Mouse (Mus musculus): ENCODE data around the gene Pfkp. TPM values are rescaled to one million over a fixed set of nuclear protein-coding genes. Genes with fewer than 3 reads are reported as not detected.
A peak's percentile ranks its signal among the peaks of the same experiment; 100 is the strongest.

Pfkp gene
- 1 to 10 TPM; 4.6 to 7.9 TPM for total RNA-seq (2021)
- long read RNA-seq, experiment 1, full-length matches to known transcripts, result 6 of 8 reads
- long read RNA-seq, experiment 1, partial matches to known transcripts, result 0 of 8 reads
- long read RNA-seq, experiment 1, other reads (novel, unspliced or antisense), result 2 of 8 reads
- long read RNA-seq, experiment 2, full-length matches to known transcripts, result 2 of 2 reads
- long read RNA-seq, experiment 2, partial matches to known transcripts, result 0 of 2 reads
- long read RNA-seq, experiment 2, other reads (novel, unspliced or antisense), result 0 of 2 reads

DNA sequence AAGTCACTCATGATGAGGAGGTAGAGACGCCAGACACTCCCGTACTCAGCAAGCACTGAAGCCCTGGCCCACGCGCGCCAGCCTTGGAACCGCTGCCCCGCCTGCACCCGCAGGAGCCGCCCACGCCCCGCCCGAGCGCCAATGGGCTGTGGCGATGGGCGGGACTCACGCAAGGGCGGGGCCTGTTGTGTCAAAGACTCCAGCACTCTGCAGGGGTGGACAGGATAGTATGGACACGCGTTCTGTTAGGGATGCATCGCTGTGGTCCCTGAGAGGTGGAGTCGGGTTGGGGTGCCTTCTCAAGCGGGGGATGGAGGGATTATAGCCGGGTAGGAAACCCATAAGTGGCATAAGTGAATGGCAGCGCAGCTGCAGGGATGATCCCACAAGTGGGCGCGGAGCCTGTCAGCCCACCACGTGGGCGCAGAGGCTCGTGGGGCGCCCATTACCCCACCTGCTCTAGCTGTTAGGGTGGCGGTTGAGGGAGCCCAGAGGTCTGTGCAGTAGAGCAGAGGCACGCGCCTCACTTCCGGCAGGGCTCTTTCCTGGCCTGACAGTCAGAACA lies at the start of gene Pfkp:
Gene Pfkp (minus strand): TSS at position 109 of the 565 bp plus-strand sequence.
- DNase-seq (ENCODE audit: low spot score), result peak; percentile 87

DNA sequence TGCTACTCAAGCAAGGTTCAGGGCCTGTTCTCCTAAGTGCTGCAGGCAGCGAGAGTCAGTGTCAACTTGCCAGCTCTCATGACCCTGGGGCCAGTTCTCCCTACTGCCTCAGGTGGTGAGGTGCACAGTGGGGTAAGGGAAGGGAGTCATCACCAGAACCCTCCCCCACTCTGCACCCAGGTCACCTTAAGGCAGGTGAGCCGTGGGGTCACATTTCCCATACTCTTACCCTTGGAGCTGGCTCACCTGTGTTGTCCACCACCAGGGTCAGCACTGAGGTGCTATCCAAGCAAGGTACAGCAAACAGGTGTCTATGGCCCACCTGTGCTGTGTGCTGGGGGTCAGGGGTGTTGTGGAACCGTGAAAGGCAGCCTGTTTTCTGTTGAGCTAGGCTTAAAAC lies 42.0 kb upstream of the Pfkp start:
- no peak for DNase-seq (ENCODE audit: low spot score)

DNA sequence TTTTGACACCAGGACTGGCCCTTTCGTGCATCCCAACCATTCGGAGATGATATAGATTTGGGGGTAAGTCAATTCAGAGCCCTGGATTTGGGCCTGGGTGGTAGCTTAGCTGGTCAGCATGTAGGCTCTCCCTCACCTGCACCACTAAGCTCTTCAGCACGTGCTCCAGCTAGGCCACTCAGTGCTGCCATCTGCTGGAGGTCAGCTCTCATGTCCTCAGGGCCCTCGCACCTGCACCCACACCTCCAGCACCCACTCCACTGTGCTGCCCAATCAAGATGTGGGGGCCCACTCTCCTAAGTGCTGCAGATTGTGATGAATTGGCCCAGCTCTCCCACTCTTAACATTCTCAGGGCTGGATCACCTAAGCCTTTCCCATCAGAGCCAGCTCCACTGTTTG lies 41.4 kb upstream of the Pfkp start:
- DNase-seq (ENCODE audit: low spot score), result peak; percentile 16

DNA sequence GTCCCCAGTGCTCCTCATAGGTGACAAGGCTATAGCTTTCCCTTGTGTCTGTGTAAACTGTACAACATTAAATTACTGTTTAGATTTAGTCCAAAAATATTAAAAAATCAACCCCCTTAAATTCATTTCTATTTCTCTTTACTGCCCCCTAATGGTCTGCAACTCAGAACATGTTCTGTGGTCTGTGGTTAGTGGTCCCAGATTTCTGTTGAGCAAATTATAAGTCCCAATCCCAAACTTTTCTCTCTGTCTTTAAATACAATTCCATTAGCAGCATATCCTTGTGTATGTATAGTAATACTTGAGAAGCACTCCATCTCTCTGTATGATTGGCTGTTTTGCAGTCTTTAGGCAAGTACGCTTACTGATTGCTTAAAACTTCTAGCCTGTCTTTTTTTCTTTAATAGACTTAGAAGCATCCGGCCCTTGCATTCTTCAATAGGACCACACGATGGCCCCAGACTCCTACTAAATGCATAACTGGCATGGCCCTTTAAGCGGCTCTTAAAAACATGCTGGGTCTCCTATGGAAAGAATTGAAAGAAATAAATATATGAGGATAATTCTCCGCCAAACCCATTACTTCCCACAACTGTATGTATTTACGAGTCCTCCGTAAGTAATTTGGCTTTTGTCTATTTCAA lies 40.3 kb upstream of the Pfkp start:
- peak; percentile 8 for DNase-seq (ENCODE audit: low spot score)

DNA sequence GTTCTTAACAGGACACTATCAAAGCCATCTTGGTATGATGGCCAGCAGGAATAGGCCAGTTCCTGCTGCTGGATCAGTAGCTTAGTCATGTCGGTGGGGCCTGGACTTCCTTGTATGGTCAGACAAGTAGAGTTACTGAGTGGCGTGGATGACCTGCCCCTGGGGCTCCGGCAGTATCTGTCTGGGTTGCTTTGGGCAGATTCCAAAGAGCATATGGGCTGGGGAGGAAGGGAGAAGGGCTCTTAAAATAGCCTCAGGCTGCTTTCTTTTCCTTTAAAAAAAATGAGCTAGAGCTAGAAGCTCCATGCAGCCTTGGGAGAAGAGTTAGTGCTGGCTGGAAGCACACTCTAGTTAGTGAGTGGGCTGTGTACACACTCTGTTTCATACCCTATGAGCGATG lies 18.3 kb upstream of the Pfkp start:
- DNase-seq (ENCODE audit: low spot score), result no peak

DNA sequence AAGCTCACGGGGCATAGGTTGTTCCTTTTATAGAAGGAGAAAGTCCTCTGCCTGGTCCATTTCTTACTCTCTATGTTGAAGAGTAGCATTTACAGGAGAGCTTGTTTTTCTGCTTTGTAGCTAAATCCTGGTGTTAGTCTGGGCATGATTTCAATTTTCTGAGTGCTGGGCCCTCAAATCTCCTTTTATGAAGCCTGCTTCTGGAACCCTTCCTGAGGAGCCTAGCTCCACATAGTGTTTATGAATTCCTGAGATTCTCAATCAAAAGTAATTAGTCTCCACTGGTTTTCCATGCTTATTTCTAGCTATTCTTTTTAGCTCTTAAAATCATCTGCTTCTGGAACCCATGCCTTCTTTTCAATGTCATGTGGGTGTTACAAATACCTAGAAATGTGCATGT lies 16.9 kb upstream of the Pfkp start:
- no peak for DNase-seq (ENCODE audit: low spot score)

DNA sequence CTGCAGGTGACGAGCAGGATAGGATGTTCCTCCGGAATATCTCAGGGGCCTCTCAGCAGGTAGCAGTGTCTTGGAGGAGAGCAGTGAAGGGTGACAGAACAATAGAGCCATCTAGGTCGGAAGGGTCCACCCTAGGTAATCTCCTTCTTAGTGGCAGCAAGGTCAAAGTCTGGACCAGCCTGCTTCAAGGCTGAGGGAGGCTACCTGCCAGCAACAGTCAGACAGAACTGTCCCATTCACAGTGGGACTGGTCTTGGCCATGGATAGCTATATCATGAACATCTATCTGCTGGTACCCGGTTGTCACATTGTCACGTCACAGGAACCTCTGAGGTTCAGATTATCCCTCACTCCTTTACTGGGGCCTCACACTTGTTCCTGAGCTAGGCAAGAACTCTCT lies 15.6 kb upstream of the Pfkp start:
- no peak for DNase-seq (ENCODE audit: low spot score)

DNA sequence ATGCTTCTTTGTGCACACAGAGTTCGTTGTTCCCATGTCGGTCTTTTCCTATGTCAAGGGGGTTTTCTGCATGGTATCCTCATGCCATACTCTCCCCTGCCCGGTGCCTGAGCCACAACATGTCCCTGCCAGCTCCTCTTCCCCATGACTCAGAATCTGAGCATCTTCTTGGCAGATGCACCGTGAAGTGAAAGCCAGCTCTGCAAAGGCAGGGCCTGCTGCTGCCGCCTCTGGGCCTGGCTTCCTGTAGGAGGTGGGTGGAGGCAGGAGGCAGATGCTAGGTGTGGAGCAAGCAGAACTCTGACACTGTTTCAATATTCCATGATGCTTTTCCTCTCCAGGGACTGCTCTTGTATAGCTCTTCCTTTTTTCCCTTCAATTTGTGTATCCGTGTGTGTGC lies 10.7 kb upstream of the Pfkp start:
- no peak for DNase-seq (ENCODE audit: low spot score)

DNA sequence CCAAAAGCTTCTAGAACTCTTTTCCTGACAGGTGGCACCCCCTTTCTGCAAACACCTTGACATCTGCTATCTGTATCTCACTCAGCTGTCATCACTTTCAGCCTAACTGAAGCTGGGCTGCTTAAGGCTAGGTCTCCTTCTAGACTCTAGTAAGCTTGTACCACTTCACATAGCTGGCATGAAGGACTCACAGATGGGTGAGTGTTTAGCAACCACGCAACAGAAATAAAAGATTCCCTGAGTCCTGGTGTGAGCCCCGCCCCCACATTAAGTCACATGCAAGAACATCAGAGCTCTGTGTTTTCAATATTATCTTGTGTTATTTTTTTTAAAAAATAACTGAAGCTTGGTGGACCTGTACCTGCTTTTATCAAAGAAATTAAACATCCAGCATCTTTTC lies 8.7 kb upstream of the Pfkp start:
- DNase-seq (ENCODE audit: low spot score), result no peak

DNA sequence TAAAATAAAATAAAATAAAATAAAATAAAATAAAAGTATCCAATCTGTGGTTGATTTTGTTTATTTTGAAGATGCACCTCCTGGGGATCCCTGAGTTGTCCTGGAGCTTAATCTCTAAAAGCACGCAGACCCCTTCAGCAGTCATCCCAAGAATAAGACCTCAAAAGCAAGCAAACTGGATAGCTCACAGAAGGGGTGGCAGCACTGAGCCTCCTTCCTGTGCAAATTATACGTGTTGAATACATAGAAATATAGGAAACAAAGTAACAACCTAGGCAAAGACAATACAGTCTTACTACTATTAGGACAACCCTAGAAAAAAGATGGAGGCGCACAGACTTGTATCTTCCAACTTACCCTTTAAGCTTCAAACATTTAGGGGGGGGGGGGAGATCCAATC lies 965 bp upstream of the Pfkp start:
- DNase-seq (ENCODE audit: low spot score), result no peak

DNA sequence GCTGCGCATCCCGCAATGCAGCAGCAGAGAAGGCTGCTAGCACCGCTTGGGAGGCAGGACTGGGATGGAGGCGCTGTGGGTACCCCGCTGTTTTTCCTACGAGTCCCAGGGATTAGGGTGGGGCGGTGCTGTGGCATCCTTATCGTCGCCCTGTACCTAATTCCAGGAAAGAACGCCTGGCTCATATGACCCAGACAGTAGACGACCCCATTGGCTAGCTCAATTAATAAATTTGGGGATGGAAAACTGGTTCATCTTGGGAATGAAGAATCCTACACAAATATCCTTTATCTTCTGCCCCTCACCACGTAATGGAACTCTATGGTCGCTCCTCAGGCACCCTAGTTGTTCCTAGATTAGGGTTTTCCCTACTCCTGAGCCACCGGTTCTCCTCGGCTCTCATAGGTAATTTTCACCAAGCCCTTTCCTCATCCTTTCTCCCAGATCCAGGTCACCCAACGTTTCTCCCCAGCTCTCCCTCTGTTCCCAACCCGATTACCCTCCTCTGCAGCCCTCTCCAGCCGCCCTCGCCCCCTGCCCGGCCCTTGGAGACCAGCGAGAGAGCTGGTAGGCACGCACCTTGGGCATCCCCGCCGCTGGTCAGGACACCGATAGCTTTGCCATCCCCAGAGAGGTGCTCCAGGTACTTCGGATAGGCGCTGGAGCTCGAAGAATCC lies 447 bp downstream of the Pfkp start:
- no peak for DNase-seq (ENCODE audit: low spot score)

DNA sequence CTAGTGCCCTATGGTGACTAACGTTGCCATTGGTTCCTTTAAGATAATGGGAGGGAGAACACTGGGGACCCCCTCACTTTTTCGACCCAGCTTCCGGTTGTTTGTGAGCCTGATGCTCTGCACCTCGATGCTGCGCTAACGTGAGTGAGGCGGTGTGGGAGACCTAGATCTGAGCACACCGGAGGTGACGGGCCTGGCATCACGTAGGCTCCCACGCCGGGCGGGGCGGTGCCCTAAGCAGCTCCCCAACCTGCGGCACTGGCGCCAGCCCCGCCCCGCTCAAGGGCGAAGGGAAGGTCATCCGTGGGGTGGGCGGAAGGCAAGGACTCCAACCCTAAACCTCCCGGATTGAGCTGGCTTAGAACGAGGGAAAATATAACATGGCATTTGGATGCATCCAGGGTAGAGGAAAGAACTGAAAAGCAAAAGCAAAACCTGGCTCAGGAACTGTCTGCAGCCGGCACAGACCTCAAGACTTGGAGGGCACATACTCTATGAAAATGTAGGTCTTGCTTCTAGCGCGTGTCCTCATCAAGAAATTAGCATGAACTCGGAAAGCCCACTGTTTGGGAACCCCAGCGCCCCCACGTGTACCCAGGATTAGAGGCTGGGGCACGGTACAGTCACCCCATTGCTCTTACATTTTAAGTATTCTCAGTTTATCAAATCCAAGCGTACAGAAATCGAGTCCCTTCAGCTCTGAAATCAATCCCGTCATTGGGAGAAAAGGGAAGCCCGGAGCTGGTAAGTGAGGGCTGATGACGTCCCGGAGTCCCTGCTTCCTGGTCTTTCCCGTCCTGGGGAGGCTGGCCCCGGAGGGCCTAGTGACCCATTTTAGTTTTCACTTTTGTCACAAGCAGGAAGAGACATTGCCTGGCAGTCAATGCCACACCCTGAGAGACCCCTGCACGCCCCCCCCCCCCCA lies 1.2 kb downstream of the Pfkp start:
- peak; percentile 21 for DNase-seq (ENCODE audit: low spot score)

DNA sequence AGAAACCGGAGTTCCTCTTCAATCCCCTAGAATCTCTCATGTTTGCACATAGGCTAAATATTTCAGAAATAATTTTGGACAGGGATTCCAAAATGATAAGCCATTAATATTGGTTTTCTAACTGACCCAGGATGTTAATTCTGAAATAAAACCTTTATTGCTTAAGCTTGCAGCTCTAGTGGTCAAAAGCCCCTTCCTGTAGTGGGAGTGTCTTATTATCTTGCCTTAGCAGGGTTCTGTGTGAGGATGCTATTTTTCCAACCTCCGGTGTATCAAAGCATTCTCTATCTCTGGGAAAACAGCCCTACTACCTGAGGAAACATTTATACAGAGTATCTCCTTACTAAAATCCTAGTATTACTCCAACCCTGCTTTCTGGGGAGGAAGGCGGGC lies 1.9 kb downstream of the Pfkp start:
- no peak for DNase-seq (ENCODE audit: low spot score)

DNA sequence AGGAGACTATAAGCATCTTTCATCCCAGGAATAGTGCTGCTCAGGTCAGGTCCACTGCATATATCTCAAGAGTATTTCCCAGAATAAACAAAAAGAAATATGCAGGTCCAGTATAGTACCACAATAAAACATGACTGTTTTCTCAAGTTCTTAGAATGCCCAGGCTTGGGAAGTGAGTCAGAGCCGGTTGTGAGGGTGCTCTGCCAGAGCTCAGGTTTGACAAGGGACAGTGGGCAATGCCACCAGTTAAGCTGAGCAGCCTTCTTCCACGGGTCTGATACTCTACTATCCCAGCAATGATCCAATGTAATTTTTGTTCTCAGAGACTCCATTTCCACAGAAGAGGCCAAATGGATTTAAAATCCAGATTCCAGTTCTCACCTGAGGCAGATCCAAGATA lies 2.3 kb downstream of the Pfkp start:
- no peak for DNase-seq (ENCODE audit: low spot score)

DNA sequence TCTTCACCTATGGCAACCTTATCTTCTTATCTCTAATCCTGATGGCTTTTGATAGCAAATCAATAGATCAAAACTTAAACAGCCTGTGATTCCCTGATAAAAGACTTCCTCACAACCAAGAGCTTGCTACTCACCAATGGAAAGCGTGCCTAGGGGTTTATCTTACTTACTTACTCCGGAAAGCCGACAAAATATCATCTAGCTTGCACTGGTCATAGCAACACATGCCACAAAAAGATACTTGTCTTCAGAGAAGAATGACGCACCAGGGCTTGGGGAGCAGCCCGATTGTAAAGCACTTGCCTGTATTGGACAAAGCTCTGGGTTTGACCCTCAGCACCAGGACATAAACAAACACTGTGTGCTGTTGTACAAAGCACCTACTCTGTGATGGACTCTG lies 4.6 kb downstream of the Pfkp start:
- no peak for DNase-seq (ENCODE audit: low spot score)

DNA sequence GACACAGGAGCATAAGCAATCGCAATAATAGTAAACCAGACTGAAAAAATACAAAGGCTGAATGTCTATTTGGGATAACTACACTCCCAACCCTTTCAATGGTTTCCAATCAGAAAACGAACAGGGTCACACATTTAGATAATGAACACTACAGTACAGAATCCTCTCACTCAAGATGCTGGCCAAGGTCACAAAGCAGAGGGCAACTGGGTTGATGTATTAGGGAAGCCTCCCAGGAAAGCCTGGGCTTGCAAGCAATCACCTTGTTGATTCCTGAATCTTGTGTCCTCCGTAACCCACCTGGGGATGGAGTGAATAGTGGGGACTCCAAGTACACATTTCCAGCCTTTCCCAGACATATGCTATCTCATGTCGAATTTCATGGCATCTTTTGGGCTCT lies 5.6 kb downstream of the Pfkp start:
- no peak for DNase-seq (ENCODE audit: low spot score)

DNA sequence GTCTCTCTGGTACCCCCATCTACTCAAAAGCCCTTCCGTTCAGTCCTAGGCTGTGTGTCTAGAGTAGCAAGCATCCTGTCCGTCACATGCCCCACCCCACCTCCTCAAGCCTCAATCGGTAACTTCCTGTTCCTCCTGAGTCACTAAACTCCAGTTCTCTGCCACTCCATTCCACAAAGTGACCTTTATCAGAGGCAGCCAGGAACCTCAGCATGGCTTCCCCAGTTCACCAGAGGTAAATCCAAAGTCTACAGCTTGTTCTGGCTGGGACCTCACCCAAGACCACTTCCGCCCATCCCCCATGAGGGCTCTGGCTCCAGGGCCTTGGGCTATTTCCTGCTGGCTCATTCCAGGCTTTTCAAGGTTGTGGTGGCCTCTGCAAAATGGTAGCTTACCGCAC lies 6.1 kb downstream of the Pfkp start:
- no peak for DNase-seq (ENCODE audit: low spot score)

DNA sequence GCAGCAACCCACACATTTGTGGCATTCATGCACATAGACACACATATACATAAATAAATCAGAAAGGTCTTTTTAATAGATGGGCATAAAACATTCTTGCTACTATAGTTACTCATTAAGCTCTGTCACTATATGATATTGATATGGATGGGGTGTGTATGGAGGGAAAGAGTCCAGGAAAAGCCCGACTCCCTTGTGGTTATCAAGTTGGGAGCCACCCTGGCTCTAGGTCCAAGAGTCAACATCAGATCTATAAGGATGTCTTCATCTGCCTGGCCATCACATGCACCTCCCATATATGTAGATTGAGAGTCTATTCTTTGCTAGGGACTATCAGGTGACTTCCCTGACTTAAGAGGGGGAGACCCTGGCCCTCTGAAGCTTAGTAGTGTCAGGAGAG lies 7.1 kb downstream of the Pfkp start:
- DNase-seq (ENCODE audit: low spot score), result no peak

DNA sequence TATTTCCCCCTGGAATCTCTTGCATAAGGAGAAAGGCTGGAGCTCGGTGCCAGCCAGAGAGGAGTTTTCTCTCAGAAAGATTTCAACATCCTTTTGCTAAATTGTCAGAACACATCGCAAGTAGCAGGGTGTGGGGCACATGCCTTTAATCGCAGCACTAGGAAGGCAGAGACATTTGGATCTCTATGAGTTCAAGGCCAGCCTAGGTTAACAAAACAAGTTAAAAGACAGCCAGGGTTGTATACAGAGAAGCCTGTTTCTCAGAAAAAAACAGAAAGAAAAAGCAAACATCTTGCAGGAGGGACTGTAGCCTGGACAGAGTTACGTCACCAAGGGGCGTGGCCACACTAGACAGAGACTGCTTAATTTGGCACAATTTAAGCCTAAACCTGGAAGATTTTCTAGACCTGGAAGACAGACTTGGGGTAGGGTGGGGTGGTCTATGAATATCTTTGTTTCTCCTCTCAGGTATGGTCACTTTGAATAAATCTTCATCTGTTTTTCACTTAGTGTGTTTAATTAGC lies 9.0 kb downstream of the Pfkp start:
- no peak for DNase-seq (ENCODE audit: low spot score)

DNA sequence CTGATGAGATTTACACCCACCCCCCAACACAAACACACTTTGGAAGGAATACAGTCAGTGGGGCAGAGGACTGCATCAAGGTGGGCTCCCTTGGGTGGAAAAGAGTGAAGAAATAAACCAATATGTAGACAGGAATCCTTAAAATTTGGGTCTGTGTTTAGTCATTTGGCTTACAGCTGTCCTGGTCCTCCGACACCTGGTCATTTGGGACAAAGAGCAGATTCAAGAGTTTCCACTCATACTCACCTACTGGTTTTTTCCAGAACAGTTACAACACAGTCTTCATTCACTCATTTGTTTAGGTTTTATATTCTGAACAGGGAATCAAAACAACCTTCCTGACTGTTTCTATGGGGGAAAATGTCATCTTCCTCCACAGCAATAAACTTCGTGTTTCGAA lies 9.6 kb downstream of the Pfkp start:
- no peak for DNase-seq (ENCODE audit: low spot score)

DNA sequence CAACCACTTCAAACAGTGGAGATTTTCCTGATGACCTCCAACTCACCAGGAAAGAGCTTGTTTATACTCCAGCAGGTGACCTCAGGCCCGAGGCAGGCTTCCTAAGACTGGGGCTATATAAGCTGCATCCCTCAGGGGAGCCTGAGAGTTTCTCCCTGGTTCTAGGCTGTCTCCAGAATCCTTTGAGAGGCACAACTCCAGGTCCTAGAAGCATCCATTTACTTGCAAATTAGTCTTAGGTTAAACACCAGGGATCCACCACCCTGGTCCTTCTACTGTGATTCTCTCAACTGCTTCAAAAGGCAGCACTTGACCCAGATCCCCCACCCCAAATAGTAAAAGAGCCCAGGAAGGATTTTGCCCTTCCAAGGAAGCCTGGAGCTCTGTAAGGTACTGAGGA lies 10.2 kb downstream of the Pfkp start:
- no peak for DNase-seq (ENCODE audit: low spot score)
